Mouse (Mus musculus) left cerebral cortex, postnatal 25 days (tissue): ENCODE measurements at regions not wholly inside any gene's neighbourhood (a gene's known extent, or its start where the extent isn't known, plus 50 kb on each side); places are given as distances from the start of the nearest gene placed in this dataset.

Experiments
- DNase-seq, 2 experiments: peaks; one replicate each; pipeline ENCODE4 v3.0.0; 2022; ENCODE audit warnings: low spot score in 2 of 2, mixed read lengths in 1 of 2
- intact Hi-C: fragments of 180-260 bp; cut with DNase I; formaldehyde crosslinking; loops from one replicate; pipeline ENCODE4 v1.15.1; 2025

GRCm38 (mm10) chrX:109686502-109687130 is 490.1 kb downstream of the Gm6377 start:
- DNase-seq = no peak

GRCm38 (mm10) chrX:109734961-109735537 is 538.5 kb downstream of the Gm6377 start:
- intact Hi-C loops = loop anchor here (5.0 to 10.0 kb wide), 2 partner anchors 1080 to 1317 kb away; partner anchors contain the start of gene Pou3f4
- DNase-seq = peak; percentile 21 to 43

More at GRCm38 (mm10) chrX:109686502-109687130, 490.1 kb downstream of the Gm6377 start:
- intact Hi-C loops = no loop called here

- intact Hi-C loops = loop anchor here (5.0 to 10.0 kb wide), 2 partner anchors 1079 to 1316 kb away; partner anchors contain the start of gene Pou3f4
- DNase-seq = no peak
Measured at GRCm38 (mm10) chrX:109735967-109736366, 539.4 kb downstream of the Gm6377 start.
